Mouse (Mus musculus): ENCODE measurements around the gene Greb1.

GRCm38 (mm10) chr12:16775351-16775750 lies 25.3 kb downstream of the Greb1 start:
- TF ChIP-seq CTCF (IDR thresholded peaks at IDR 0.05; ENCODE audit: control insufficient read depth, insufficient read depth, low read length) (no peak), POLR2A (IDR thresholded peaks at IDR 0.05; ENCODE audit: borderline replicate concordance, control insufficient read depth, low read depth, low read length) (no peak)

Data from bone marrow, adult 2 months (tissue).